Mouse (Mus musculus) embryonic fibroblast, embryonic 13.5 days (primary cell): ENCODE measurements around the gene Rbak. TPM values are rescaled to one million over a fixed set of nuclear protein-coding genes. Genes with fewer than 3 reads are reported as not detected.
"Not testable (repeated sequence)": the region's sequence is repeated elsewhere in the genome, so short reads cannot be mapped to it uniquely, and the experiment has no call there.

Experiments
- H3K27ac ChIP-seq: 2 replicates; pipeline ENCODE4 v1.5.1; 2012; ENCODE audit warnings: low read length, control low read depth, inconsistent platforms; ENCODE audit not compliant: insufficient read depth
- H3K4me1 ChIP-seq: 2 replicates; pipeline ENCODE4 v1.6.1; 2011; ENCODE audit warnings: low read length; ENCODE audit not compliant: control insufficient read depth, insufficient read depth
- H3K4me3 ChIP-seq: 2 replicates; pipeline ENCODE4 v1.5.1; 2011; ENCODE audit warnings: mild to moderate bottlenecking, control low read depth, low read length; ENCODE audit not compliant: insufficient read depth
- CTCF ChIP-seq: IDR thresholded peaks from 2 replicates; pipeline ENCODE4 v1.5.1; 2011; ENCODE audit warnings: mild to moderate bottlenecking, control low read depth, low read length, moderate library complexity, borderline replicate concordance; ENCODE audit not compliant: insufficient read depth
- POLR2A ChIP-seq: IDR thresholded peaks from 2 replicates; pipeline ENCODE4 v1.6.1; 2011; ENCODE audit warnings: low read depth, mild to moderate bottlenecking, control low read depth, low read length, moderate library complexity
- polyA plus RNA-seq: library from polyadenylated mRNA; stranded (reverse); fragments of >200 nt; gene quantifications from 2 replicates; pipeline ENCODE4 v1.2.4, GENCODE M21; 2011; ENCODE audit warnings: low read depth; ENCODE audit not compliant: missing spikeins, insufficient read length

Rbak gene
- polyA plus RNA-seq, 1 experiment, result 12.7 TPM

- Histone ChIP-seq H3K4me3 (no peak overlapping the region), H3K4me1 (no peaks in the 10 kb centered on the region), H3K27ac (no peak overlapping the region)
- TF ChIP-seq CTCF (no peak), POLR2A (no peak)
Measured at GRCm38 (mm10) chr5:143137580-143137979, 43.0 kb downstream of the Rbak start.

- TF ChIP-seq CTCF, result no peak
- TF ChIP-seq POLR2A, result no peak
- Histone ChIP-seq H3K27ac (no peak overlapping the region), H3K4me3 (no peak overlapping the region), H3K4me1 (no peaks in the 10 kb centered on the region)
Measured at GRCm38 (mm10) chr5:143135042-143135441, 45.5 kb downstream of the Rbak start.

- not testable (repeated sequence) for H3K4me3 ChIP-seq, H3K4me1 ChIP-seq, H3K27ac ChIP-seq
Measured at GRCm38 (mm10) chr5:143134216-143135010, 46.2 kb downstream of the Rbak start.

GRCm38 (mm10) chr5:143132935-143133514, 47.5 kb downstream of the Rbak start:
- H3K4me3 ChIP-seq, result no peak overlapping the region
- no peak overlapping the region for H3K27ac ChIP-seq
- H3K4me1 ChIP-seq, result no peaks in the 10 kb centered on the region; the same call in 1 of the 2 replicates
- TF ChIP-seq POLR2A (no peak), CTCF (no peak)

- TF ChIP-seq POLR2A (no peak), CTCF (no peak)
- H3K4me1 ChIP-seq, result no peaks in the 10 kb centered on the region; the same call in 1 of the 2 replicates
- H3K4me3 ChIP-seq, result no peak overlapping the region
- no peak overlapping the region for H3K27ac ChIP-seq
Measured at GRCm38 (mm10) chr5:143130342-143130741, 50.2 kb downstream of the Rbak start.

GRCm38 (mm10) chr5:143129101-143129500, 51.5 kb downstream of the Rbak start:
- Histone ChIP-seq H3K4me3 (no peak overlapping the region), H3K27ac (no peak overlapping the region), H3K4me1 (no peaks in the 10 kb centered on the region; the same call in 1 of the 2 replicates)
- TF ChIP-seq CTCF (no peak), POLR2A (no peak)

GRCm38 (mm10) chr5:143127837-143128236, 52.7 kb downstream of the Rbak start:
- H3K4me1 ChIP-seq, result no peaks in the 10 kb centered on the region; the same call in 1 of the 2 replicates
- H3K4me3 ChIP-seq, result no peak overlapping the region
- no peak overlapping the region for H3K27ac ChIP-seq
- no peak for TF ChIP-seq POLR2A
- TF ChIP-seq CTCF, result no peak

GRCm38 (mm10) chr5:143126908-143127307, 53.7 kb downstream of the Rbak start:
- Histone ChIP-seq H3K4me3 (no peak overlapping the region), H3K27ac (no peak overlapping the region), H3K4me1 (no peaks in the 10 kb centered on the region; the same call in 1 of the 2 replicates)
- no peak for TF ChIP-seq CTCF
- TF ChIP-seq POLR2A, result no peak

GRCm38 (mm10) chr5:143126089-143126488, 54.5 kb downstream of the Rbak start:
- Histone ChIP-seq H3K4me1 (no peaks in the 10 kb centered on the region; the same call in 1 of the 2 replicates), H3K4me3 (no peak overlapping the region), H3K27ac (no peak overlapping the region)
- TF ChIP-seq POLR2A (no peak), CTCF (no peak)

DNA sequence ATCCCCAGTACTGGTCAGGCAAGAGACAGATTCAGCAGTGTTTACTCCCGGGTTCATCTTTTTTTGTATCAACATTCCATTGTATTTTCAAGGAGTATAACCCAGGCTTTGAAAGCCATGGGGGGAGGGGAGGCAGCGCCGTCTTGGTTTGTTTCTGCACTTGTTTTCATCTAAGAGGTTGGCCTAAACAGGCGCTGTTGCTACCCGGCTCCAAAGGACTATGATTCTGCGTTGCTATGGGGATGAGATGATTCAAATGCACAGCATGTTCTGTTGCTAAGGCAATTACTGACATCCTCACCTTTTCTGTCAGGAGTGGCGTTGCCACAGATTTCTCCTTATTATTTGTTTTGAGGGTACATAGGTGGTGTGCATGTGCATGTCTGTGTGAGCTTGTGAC, 55.0 kb downstream of the Rbak start:
- H3K27ac ChIP-seq, result no peak overlapping the region
- no peaks in the 10 kb centered on the region; the same call in 1 of the 2 replicates for H3K4me1 ChIP-seq
- TF ChIP-seq POLR2A, result no peak
- no peak for TF ChIP-seq CTCF
- H3K4me3 ChIP-seq, result no peak overlapping the region
